ENCODE assay signal across 9 mouse cellular contexts in genomic region chr1:64066320-64067254, GRCm38 (mm10). TPM values are rescaled to one million over a fixed set of nuclear protein-coding genes. Genes with fewer than 3 reads are reported as not detected.
DNase-seq lines count a peak whose midpoint lies in the region; ATAC-seq lines count a peak whose summit lies in the region.
"Had no signal": no experiment of that assay in that cellular context is flagged by ENCODE, and none has a peak within 500 bp of the region (broad histone marks: within the 10 kb centered on the region; RNA-seq: fewer than 3 reads in every experiment).

No protein-coding gene starts in this region.

- no peak overlapping the region for H3K27ac ChIP-seq in embryonic facial prominence, embryonic 15.5 days (replicated peaks)
- H3K27ac ChIP-seq in midbrain, embryonic 15.5 days = peak overlapping the region; percentile 84

- H3K27me3 ChIP-seq in embryonic facial prominence, embryonic 15.5 days = no peaks in the 10 kb centered on the region
- no peaks in the 10 kb centered on the region for H3K27me3 ChIP-seq in midbrain, embryonic 15.5 days (replicated peaks)
- H3K27me3 ChIP-seq: CH12.LX had no signal

- H3K9ac ChIP-seq in embryonic facial prominence, embryonic 15.5 days = no peak overlapping the region
- H3K9ac ChIP-seq in midbrain, embryonic 15.5 days = no peak overlapping the region

- peak; percentile 92 for DNase-seq in MN1 (ENCODE audit: low spot score)
- DNase-seq in layer of hippocampus, adult 11-12 months (ENCODE audit: low spot score) = peak; percentile 65
- DNase-seq in ovary, postnatal 36 days (ENCODE audit: low spot score) = no peak
- no peak for DNase-seq in thymus, adult 18-20 months
- no peak for DNase-seq in adrenal gland, postnatal 4 days (ENCODE audit: low spot score in 2 of 2)
- DNase-seq in adrenal gland, adult 8-10 months = no peak

- no peaks in the 10 kb centered on the region for H3K36me3 ChIP-seq in embryonic facial prominence, embryonic 15.5 days
- H3K36me3 ChIP-seq in midbrain, embryonic 15.5 days (replicated peaks) = no peaks in the 10 kb centered on the region

- no peaks in the 10 kb centered on the region for H3K9me3 ChIP-seq in embryonic facial prominence, embryonic 15.5 days (replicated peaks)
- H3K9me3 ChIP-seq in midbrain, embryonic 15.5 days = no peaks in the 10 kb centered on the region

- 48% methylated on average over 10 of the region's 10 CpGs for WGBS in embryonic facial prominence, embryonic 15.5 days
- 7% methylated on average over 10 of the region's 10 CpGs for WGBS in midbrain, embryonic 15.5 days

- no peak overlapping the region for H3K4me3 ChIP-seq in embryonic facial prominence, embryonic 15.5 days (replicated peaks)
- H3K4me3 ChIP-seq in midbrain, embryonic 15.5 days = no peak overlapping the region

- 0 out of 2 replicates have a peak, but pooled peaks cover 3% of the 10 kb centered on the region for H3K4me1 ChIP-seq in embryonic facial prominence, embryonic 15.5 days
- peaks cover 89% of the 10 kb centered on the region for H3K4me1 ChIP-seq in midbrain, embryonic 15.5 days

- peak; percentile 86 for ATAC-seq in embryonic facial prominence, embryonic 15.5 days (ENCODE audit: insufficient number of reproducible peaks, low FRiP score, low TSS enrichment, low read depth)
- ATAC-seq in midbrain, embryonic 15.5 days (replicated peaks) = peak; percentile 95

- no peak overlapping the region for H3K4me2 ChIP-seq in embryonic facial prominence, embryonic 15.5 days (replicated peaks)
- H3K4me2 ChIP-seq in midbrain, embryonic 15.5 days = peak overlapping the region; percentile 33

RNA-seq across cellular contexts. Expression of gene Klf7, which starts 55.5 kb away (rescaled TPM):
- polyA plus RNA-seq in embryonic facial prominence, embryonic 15.5 days (2015; fragmentation: Nextera tagmentation; extraction: Ambion mirVana) = 27.0 and 28.4 TPM in 2 replicates
- 117 and 118 TPM in 2 replicates for polyA plus RNA-seq in midbrain, embryonic 15.5 days (2015; fragmentation: Nextera tagmentation; extraction: Ambion mirVana)
- 10 to 100 TPM; 23.3 to 29.2 TPM for total RNA-seq in adrenal gland, postnatal 4 days (2021)
- total RNA-seq in adrenal gland, adult 8-10 months (2022) = 10 to 100 TPM; 15.1 to 32.1 (median 27.0) TPM

Comparison
In these comparisons a context has a peak if more than half of its experiments do, and no peak if none do; other contexts are left out.
1. DNase-seq: peak in MN1 (single experiment) and layer of hippocampus, adult 11-12 months (single experiment); none in ovary, postnatal 36 days (single experiment), thymus, adult 18-20 months (0 of 2), adrenal gland, postnatal 4 days (0 of 2) and adrenal gland, adult 8-10 months (single experiment).